Mouse (Mus musculus): ENCODE results near the gene Coro1a.
"Not testable (repeated sequence)": the region's sequence is repeated elsewhere in the genome, so short reads cannot be mapped to it uniquely, and the experiment has no call there.

The Coro1a gene

DNA sequence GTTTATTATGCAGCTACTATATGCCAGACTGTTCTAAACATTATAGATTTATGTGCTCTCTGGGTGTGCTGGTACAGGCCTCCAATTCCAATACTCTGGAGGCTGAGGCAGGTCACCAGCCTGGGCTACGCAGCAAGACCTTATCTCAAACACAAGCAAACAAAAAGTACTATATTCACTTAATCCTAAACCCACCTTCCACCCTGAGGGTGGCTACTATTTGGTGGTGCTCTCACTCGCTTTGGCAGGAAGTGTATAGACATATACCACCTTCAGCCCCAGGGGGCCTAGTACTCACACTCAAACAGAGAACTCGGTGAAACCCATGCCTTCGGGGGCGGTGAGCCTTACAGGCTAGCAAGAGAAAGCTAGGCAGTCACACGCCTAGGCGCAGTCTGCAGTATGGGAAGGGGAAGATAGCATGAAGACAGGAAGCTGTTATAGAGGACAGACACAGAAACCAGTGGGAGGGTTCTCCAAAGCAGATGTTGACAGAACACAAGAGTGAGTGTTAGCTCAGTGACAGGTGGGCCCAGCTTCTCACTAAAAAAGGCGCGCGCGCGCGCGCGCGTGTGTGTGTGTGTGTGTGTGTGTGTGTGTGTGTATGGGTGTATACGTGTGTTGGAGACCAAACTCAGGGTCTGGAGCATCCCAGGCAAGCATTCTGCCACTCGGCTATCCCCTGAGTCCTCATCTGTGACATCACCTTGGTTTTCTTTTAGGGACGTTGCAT lies at the start of gene Coro1a:
Gene Coro1a, minus strand, starts transcription at position 346 of the 733 bp plus-strand sequence.
- DNase-seq = no peak

DNA sequence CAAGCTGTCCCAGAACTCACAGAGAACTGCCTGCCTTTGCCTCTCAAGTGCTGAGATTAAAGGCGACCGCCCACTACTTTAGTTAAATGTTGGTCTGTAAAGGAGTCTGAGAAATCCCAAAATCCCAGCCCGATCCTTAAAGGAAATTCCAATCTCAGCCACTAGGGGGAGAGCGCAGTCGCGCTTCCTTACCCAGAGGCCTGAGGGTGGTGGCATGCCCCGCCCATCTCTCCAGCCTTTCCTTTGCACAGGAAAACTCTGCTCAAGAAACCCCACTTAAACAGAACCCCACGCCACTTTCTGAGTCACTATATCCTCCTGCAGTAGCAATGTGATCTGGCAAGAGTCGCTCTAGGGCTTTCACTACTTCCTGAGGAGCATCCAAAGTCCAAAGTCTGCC lies 47.3 kb upstream of the Coro1a start:
- peak; percentile 87 to 90 for DNase-seq

DNA sequence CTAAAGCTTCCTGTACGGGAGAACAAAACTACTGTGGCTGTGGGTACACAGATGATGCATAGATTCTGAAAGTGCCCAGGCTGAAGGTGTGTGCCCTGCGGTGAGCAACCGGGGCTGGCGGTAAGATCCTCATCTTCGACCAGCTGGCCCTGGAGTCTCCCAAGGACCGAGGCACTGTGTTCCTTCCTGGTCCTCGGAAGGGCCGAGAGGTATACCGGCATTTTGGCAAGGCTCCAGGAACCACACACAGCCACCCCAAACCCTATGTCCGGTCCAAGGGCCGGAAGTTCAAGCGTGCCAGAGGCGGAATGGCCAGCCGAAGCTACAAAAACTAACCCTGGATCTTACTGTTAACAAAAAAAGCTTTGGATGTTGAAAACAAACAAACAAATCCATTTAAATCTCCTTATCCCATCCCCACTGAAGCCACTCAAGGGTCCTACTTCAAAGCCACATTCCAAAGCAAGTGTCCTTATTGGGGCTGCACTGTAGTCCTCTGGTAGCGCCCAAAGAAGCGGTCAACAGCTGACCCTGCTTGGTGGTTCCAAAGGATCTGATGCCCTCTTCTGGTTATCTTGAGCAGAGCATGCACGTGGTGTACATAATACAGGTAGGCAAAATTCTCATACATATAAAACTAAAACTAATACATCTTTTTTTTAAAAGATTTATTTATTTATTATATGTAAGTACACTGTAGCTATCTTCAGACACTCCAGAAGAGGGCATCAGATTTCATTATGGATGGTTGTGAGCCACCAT lies 42.2 kb upstream of the Coro1a start:
- DNase-seq = no peak

DNA sequence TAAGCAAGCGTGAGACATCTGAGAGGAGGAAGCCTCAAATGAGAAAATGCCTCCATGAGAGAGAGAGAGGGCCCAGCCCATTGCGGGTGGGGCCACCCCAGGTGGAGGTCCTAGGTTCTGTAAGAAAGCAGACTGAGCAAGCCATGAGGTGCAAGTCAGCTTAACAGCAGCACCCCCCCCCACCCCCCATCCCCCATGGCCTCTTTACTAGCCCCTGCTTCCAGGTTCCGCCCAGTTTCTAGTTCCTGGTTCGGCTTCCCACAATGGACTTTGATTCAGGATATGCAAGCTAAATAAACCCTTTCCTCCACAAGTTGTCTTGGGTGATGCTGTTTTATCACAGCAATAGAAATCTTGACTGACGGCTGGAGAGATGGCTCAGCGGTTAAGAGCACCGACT lies 41.2 kb upstream of the Coro1a start:
- no peak for DNase-seq

DNA sequence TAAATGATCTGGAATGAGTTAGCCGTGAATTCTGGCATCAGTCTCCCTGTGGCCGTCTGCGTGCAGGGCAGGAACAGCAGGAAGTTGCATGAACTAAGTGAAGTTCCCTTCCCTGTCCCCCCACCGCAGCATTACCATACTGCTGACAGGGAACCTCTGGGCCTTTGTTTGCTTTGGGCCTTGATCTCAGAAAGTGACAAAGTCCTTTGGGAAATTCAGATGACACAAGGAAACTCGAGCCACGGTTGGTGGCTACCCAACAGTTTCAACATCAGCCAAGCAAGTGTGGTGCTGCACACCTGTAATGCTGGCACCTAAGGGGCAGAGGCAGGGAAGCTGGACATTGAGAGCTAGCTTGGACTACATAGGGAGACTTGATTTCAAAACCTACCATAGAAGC lies 39.2 kb upstream of the Coro1a start:
- DNase-seq = peak in 1 of 2 experiments; percentile 16

DNA sequence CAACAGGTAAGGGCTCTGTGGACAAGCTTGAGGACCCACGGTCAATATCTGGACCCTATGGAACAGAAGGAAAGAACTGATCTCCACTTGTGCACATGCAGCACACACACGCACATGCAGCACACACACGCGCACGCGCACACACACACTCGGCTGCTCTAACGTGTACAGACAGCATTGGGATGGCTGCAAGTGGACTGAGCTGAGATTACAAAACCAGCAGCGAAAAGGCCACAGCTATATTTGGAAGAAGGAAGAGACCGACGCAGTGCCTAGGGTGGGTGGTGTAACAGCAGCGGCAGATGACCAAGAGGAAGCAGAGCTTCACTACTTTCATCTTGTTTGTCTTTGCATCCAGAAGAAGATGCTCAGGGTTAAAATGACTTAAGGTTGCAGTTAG lies 38.5 kb upstream of the Coro1a start:
- DNase-seq = peak in 1 of 2 experiments; percentile 16

DNA sequence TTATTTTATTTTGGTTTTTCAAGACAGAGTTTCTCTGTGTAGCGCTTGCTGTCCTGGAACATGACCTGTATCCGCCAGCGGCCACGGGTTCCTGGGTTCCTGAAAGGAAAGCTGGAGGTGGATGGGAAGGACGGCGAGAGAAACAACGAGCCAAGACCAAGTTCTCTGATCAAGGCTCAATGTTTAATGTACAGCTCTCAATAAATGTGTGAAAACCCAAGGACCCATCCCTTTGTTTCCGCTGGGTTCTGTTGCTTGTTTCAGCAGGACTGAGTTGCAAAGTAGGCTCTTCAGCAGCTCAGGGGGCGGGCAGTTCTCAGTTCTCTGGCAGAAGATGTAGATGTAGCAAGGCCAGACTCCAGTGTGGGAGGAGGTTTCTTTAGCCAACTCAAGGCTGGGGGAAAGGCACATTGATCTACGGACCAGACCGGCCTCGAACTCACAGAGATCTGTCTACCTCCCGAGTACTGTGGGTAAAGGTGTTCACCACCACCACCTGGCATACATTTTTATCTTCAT lies 34.4 kb upstream of the Coro1a start:
- DNase-seq = no peak

DNA sequence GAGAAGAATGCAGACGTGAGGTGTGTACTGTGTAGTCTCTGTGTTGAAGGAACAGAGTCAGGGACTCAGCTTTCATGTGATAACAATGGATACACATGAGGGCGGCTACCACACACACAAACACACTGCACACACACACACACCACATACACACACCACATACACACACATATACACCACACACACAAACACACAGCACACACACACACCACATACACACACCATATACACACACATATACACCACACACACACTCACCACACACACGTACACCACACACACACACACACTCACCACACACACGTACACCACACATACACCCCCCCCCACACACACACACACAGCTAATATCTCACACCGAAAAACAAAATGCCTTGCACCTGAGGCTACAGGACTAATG lies 33.9 kb upstream of the Coro1a start:
- DNase-seq = no peak

DNA sequence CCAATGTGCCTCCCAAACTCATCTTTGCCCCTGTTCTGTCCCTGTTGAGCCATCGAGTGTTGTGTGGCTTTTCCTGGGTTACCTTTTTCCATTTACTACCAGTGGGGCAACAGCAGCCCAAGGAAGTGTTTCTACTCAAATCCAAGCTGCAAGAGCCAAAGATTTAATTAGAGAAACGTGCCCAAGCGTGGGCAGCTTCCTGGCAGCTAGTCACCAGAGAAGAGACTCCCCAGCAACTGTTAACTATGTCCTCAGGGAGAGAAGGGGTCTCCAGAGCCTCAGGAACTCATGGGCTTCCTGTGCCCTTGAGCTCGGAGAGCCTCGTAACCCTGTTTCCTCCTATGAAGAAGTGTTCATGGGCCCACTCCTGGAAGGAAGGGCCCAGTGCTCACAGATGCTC lies 33.4 kb upstream of the Coro1a start:
- no peak for DNase-seq

DNA sequence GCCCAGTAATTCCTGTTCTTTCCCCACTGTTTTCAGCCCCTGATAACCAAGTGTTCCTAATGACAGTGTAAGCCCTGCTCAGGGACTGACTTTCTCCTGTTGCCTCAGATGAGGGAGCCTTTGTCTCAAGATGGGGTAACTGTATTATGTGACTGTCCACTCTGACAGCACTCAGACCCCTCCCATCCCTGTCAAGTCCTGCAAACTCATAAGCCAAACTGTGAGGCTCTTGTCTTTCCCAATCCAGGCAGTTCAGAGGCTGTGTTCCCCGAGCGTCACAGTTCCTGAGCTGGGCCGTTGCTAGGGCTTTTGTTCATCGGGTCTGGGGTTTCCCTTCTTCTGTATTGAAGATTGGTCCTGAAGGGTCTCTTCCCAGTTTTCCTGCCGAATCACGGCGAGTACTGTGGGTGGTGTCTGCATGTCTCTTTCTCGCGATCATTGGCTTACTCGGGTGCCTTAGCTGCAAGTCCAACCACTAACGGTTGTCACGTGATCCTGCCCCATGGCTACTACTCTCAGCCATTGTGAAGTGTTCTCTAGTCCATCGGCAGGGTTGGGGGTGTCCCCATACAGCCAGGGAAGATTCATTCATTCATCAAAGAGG lies 32.6 kb upstream of the Coro1a start:
- no peak for DNase-seq

DNA sequence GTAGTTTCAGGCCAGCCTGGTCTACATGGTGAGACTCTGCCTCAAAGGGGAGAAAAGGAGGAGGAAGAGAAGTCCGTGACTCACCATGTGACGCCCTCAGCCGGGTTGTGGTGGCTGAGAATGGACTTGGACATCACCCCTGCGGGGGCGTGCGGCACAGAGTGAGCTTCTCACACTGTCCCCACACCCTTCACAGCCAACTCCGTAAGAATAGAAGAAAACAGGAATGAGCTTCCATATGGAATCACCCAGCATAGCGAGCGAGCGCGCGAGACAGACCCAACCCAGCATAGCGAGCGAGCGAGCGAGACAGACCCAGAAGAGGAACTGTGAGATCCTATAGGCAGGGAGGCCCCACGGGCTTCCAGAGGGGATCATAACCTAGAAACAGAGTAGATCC lies 32.0 kb upstream of the Coro1a start:
- no peak for DNase-seq

DNA sequence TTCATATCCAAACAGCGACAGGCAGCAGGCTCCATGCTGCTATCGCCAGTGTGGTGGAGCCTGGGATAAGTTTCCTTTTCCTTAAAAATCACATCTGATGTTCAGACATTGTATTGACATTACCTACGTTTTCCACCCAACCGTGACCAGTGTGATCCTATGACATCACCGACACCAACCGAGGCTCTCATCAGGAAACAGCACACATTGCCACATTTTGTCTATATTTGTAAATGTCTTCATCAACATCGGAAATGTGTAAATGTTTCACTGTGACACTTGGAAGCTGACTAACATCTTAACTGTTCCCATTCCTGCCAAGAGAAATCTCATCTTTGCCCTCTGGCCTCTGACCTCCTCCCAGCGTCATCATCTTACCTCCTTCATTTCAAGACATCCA lies 28.5 kb upstream of the Coro1a start:
- DNase-seq = no peak

DNA sequence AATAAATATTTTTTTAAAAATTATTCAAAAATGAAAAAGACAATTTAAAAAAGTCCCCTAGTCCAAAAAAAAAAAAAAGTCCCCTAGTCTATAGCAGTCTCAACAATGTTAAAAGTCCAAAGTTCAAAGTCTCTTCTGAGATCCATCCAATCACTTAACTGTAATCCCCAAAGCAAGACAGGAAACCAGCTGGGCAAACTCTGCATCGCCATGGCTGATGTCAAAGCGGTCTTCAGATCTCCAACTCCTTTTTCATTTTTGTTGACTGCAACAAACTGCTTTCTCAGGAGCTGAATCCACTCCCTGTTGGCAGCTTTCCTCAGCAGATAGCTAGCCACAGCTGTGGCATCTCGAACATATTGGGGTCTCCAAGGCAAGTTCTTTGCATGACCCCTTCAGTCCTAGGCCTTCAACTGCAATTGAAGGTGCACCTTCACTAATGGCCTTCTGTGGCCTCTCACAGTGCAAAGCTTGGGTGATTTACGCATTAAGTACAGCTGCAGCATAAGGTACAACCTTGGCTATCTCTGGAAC lies 22.7 kb upstream of the Coro1a start:
- DNase-seq = not testable (repeated sequence)

DNA sequence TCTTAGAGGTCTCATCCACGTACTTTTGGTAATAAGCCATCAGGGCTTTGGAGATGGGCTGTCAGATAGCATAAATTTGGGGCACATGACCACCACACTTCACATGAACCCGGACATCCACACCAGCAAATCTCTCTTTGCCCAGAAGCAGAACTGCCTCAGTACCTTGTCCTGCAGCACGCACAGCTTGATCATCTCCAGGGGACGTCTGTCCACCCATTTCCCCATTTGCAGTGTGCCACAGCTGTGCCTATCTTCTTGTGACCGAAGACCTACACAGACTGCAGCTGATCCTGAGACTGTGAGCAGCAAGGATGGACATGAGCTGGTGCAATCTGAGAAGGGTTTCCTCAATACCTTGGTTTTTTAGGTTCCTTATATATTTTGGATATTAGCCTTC lies 18.1 kb upstream of the Coro1a start:
- DNase-seq = no peak

DNA sequence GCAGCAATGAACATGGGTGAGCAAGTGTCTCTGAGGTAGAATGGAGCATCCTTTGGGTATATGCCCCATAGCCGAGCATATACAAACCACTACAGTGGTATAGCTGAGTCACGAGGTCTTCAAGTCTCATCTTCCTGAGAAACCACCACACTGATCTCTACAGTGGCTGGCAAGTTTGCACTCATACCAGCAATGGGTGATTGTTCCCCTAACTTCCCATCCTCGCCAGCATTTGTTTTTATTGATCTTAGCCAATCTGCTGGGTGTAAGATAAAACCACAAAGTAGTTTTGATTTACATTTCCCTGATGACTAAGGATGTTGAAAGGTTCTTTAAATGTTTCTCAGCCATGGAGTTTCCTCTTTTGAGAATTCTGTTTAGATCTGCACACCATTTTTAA lies 17.5 kb upstream of the Coro1a start:
- no peak for DNase-seq

DNA sequence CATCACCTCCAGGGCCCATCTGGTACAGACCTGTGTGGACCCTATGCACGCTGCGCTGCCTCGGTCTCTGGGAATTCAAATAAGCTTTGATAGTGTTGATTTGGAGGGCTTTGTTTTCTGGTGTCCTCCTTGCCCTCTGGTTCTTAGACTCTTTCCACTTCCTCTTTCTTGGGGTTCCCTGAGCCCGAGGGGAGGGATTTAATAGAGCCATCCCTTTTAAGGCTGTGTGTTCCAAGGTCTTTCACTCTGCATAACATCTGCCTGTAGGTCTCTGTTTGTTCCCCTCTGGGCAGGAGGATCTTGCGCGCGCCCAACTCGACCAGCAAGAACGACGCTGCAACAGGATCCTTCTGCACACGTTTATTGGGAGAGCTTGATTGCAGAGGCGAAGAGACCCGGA lies 14.0 kb upstream of the Coro1a start:
- DNase-seq = no peak

DNA sequence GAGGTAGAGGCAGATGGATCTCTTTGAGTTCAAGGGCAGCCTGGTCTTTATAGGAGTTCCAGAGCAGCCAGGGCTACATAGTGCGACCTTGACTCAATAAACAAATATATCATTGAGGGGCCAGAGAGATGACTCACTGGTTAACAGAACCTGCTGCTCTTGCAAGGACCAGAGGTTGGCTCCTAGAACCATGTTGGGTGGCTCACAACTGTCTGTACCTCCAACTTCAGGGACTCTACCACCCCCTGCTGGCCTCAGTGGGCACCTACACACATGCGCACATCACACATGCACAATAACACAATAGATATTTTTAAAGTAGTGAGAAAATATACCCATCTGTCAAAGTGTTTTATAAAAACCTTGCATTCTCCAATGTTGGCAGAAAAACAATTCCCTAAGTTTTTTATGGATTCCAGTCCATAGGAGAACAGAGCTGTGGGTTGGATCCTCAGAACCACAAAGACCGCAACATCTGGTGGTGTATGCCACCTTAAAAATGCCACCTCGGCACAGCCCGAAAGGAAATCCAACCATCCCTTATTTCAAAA lies 11.3 kb upstream of the Coro1a start:
- no peak for DNase-seq

DNA sequence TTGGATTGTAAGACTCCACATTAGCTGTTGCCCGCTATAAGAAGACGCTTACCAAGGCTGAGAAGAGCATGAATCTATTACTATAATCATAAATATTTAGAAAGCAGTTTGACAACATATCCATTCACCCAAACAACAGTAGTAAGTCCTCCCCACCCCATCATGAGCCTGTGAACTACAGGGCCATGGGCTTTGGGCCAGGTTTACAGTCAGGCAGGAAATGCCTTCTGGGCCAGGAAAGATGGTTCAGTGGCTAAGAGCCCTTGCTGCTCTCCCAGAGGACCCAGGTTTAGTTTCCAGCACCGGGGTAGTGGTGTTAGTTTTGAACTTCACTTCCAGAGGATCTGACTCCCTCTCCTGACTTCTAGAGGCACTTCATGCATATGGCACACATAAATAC lies 10.0 kb upstream of the Coro1a start:
- no peak for DNase-seq

DNA sequence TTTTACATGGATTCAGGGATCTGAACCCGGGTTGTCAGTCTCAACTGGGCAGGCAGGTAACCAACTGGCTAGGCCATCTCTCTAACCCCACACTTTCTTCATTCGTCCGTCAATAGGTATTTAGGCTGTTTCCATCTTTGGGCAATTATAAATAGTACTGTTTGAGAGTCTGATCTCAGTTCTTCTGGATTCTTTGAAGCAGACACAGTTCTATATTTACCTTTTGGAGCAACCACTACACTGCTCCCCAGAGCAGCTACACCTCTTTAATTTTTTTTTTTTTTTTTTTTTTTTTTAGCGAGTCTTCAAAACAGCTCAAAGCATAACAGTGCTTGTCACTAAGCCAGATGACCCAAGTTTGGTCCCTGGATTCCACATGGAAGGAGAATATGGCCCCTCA lies 8.1 kb upstream of the Coro1a start:
- no peak for DNase-seq

DNA sequence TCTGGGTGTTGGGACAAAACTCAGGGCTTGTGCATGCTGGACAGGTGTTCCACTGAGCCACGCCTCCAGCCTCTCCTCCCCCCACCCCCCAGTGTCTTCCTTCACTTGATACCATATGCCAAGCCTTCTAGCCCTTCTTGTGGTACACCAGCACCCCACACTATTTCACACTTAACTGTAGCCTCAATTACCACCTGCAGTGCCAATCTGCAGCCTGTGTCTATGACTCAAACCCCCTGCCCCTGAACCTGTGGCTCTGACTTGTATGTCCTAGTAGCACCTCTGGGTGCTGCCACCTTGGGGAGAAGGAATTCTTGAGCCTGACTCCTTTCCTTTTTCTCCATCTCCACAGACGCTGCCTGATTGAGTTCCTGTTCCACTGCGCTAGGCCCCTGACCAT lies 4.3 kb upstream of the Coro1a start:
- no peak for DNase-seq

DNA sequence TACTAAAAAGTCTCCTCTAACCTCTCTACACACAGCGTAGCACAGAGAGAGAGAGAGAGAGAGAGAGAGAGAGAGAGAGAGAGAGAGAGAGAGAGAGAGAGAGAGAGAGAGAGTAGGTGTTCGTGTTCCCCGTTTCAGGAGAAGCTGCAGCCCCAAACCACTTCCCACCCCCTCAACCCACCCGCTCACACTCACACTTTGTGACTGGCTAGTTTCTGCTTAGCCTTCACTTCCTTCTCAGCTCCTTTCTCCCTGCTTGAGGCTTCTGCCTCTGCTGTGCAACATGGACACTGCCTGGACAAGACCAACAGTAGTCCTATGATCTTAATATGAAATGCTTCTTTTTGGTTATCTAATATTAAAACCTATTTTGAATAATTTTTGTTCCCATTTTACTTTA lies 2.7 kb upstream of the Coro1a start:
- no peak for DNase-seq

DNA sequence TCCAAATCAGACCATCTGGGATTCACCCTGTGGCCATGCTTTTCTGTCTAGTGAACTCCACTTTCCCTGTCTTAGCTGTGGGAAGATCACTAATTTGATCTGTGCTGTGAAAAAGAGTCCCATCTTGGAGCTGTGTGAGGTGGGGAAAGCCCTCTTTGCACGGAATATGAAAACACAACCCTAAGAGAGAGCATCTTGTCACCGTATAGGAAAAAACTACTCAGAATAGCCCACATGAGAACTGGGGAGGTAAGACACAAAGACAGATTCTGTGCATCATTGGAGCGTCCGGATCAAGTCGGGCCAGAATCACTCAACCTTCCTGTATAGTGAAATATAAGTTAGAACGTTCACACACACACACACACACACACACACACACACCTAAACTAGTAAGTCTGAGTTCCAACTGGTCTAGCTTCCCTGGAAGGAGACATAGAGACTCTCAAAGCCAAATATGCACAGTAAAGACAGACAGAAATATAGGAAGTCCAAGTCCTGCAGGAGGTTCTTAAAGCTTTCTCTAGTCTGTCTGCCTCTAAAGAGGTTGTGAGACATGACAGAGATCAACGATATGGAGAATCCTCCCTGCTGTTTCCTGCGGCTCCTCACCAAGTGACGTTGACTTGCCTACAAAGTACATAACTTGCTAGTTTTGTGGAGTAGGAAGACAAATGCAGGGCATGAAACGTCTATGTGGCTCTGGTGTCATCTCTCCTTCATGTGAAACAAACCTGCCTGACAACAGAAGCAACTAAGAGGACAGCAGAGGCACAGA lies 777 bp upstream of the Coro1a start:
- DNase-seq = no peak
